Mouse (Mus musculus) CH12.LX (cell line): ENCODE measurements around the gene Ank3.

Source experiments
- CTCF ChIP-seq, 2 experiments: IDR thresholded peaks in 1 of 2; conservative IDR thresholded peaks in 1 of 2; 2 replicates each; pipeline ENCODE4 v1.5.1; 2011 to 2012; ENCODE audit warnings: low read depth in 2 of 2, low read length in 2 of 2, improper control_type of control experiment in 1 of 2, inconsistent platforms in 1 of 2, mild to moderate bottlenecking in 1 of 2, moderate library complexity in 1 of 2
- JUN ChIP-seq: IDR thresholded peaks from 2 replicates; pipeline ENCODE4 v1.6.1; 2011; ENCODE audit warnings: low read depth, mild to moderate bottlenecking, low read length, improper control_type of control experiment, moderate library complexity; ENCODE audit not compliant: insufficient read depth
- MAX ChIP-seq: IDR thresholded peaks from 2 replicates; pipeline ENCODE4 v1.6.1; 2011; ENCODE audit warnings: low read length, improper control_type of control experiment
- POLR2A ChIP-seq: IDR thresholded peaks from 2 replicates; pipeline ENCODE4 v1.6.1; 2011; ENCODE audit warnings: low read depth, mild to moderate bottlenecking, improper control_type of control experiment, low read length
- RAD21 ChIP-seq: IDR thresholded peaks from 2 replicates; pipeline ENCODE4 v1.6.1; 2011; ENCODE audit warnings: low read depth, mild to moderate bottlenecking, low read length, improper control_type of control experiment, moderate library complexity
- SIN3A ChIP-seq: IDR thresholded peaks from 2 replicates; pipeline ENCODE4 v1.6.1; 2012; ENCODE audit warnings: low read length, improper control_type of control experiment, inconsistent platforms
- UBTF ChIP-seq: IDR thresholded peaks from 2 replicates; pipeline ENCODE4 v1.6.1; 2012; ENCODE audit warnings: low read depth, mild to moderate bottlenecking, inconsistent platforms, low read length, improper control_type of control experiment, moderate library complexity
- USF1 ChIP-seq: IDR thresholded peaks from 2 replicates; pipeline ENCODE4 v1.6.1; 2014; ENCODE audit warnings: low read depth, mild to moderate bottlenecking, inconsistent platforms, low read length, improper control_type of control experiment

DNA sequence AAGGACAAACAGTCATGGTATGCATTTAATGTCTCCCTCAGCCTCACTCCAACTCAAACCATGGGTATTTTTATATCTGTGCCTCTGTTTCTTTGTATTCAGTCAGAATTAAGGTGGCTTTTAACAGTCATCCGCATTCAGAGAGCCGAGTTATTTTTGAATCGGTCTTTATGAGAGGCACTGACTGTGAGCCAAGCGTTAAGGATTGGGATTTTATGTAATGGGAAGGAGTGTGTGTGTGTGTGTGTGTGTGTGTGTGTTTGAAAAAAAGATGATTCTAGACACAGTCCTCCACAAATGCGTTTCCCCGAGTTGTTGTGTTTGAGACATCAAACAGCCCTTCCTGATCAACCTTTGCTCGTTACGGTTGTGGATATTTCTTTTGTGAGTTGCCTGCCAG, 347.7 kb downstream of the Ank3 start:
- no peak for TF ChIP-seq CTCF (conservative IDR thresholded peaks at IDR 0.05 in 1 of 2, IDR thresholded peaks at IDR 0.05 in 1 of 2; ENCODE audit: low read depth in 2 of 2, low read length in 2 of 2)
- no peak for TF ChIP-seq RAD21
- TF ChIP-seq SIN3A, result no peak
- TF ChIP-seq UBTF, result no peak
- TF ChIP-seq USF1, result no peak
- no peak for TF ChIP-seq POLR2A
- no peak for TF ChIP-seq JUN
- no peak for TF ChIP-seq MAX
